ENCODE assay signal across 8 mouse cellular contexts in genomic region chr1:165707241-165707639, GRCm38 (mm10). TPM values are rescaled to one million over a fixed set of nuclear protein-coding genes. Genes with fewer than 3 reads are reported as not detected.
DNase-seq lines count a peak whose midpoint lies in the region; ATAC-seq lines count a peak whose summit lies in the region.

No protein-coding gene starts in this region.

- peak overlapping the region; percentile 60 for H3K4me3 ChIP-seq in forebrain, embryonic 15.5 days
- H3K4me3 ChIP-seq in liver, embryonic 11.5 days (ENCODE audit: low read depth, low read length) = peak overlapping the region; percentile 70
- H3K4me3 ChIP-seq in stomach, embryonic 14.5 days (ENCODE audit: low read depth, low read length) = peak overlapping the region; percentile 87

- H3K36me3 ChIP-seq in forebrain, embryonic 15.5 days = no peaks in the 10 kb centered on the region
- H3K36me3 ChIP-seq in liver, embryonic 11.5 days (ENCODE audit: control insufficient read depth, insufficient read depth, low read length) = no peaks in the 10 kb centered on the region
- H3K36me3 ChIP-seq in stomach, embryonic 14.5 days (ENCODE audit: control insufficient read depth, insufficient read depth, low read length) = no peaks in the 10 kb centered on the region

- H3K27ac ChIP-seq in forebrain, embryonic 15.5 days (replicated peaks) = no peak overlapping the region
- H3K27ac ChIP-seq in liver, embryonic 11.5 days (ENCODE audit: low read depth, low read length) = peak overlapping the region; percentile 58; the same call in 1 of the 2 replicates
- H3K27ac ChIP-seq in stomach, embryonic 14.5 days (ENCODE audit: low read length) = peak overlapping the region; percentile 88; the same call in 1 of the 2 replicates

- peak overlapping the region; percentile 100 for H3K4me2 ChIP-seq in forebrain, embryonic 15.5 days (replicated peaks)
- peak overlapping the region; percentile 97 for H3K4me2 ChIP-seq in liver, embryonic 11.5 days
- peak overlapping the region; percentile 74 for H3K4me2 ChIP-seq in stomach, embryonic 14.5 days (replicated peaks; ENCODE audit: low read depth, low read length)

- H3K9ac ChIP-seq in forebrain, embryonic 15.5 days (replicated peaks) = no peak overlapping the region
- H3K9ac ChIP-seq in liver, embryonic 11.5 days (ENCODE audit: low read depth, low read length) = peak overlapping the region; percentile 73
- peak overlapping the region; percentile 78 for H3K9ac ChIP-seq in stomach, embryonic 14.5 days (replicated peaks; ENCODE audit: low read depth, low read length)

- H3K9me3 ChIP-seq in forebrain, embryonic 15.5 days = no peaks in the 10 kb centered on the region
- no peaks in the 10 kb centered on the region for H3K9me3 ChIP-seq in liver, embryonic 11.5 days (ENCODE audit: control insufficient read depth, low read length)
- no peaks in the 10 kb centered on the region for H3K9me3 ChIP-seq in stomach, embryonic 14.5 days (ENCODE audit: control insufficient read depth, low read depth, low read length)

- 28% methylated on average over 10 of the region's 10 CpGs for WGBS in forebrain, embryonic 15.5 days
- WGBS in liver, embryonic 11.5 days = 9% methylated on average over 10 of the region's 10 CpGs
- 15% methylated on average over 10 of the region's 10 CpGs for WGBS in stomach, embryonic 14.5 days

- DNase-seq in spleen, postnatal 36 days (ENCODE audit: low spot score in 2 of 2) = peak; percentile 35 to 55
- DNase-seq in spleen, adult 18-20 months = no peak
- no peak for DNase-seq in liver, embryonic 11.5 days (ENCODE audit: low spot score)
- DNase-seq in left cerebral cortex, adult 9 months (ENCODE audit: low spot score in 2 of 2) = no peak
- no peak for DNase-seq in ovary, postnatal 10 days (ENCODE audit: low spot score)
- DNase-seq in thymus, postnatal 36 days = no peak

- peaks cover 13% of the 10 kb centered on the region; the same call in 1 of the 2 replicates for H3K27me3 ChIP-seq in forebrain, embryonic 15.5 days
- peaks cover 13% of the 10 kb centered on the region for H3K27me3 ChIP-seq in liver, embryonic 11.5 days (replicated peaks; ENCODE audit: control insufficient read depth, insufficient read depth, low read length)
- H3K27me3 ChIP-seq in stomach, embryonic 14.5 days (ENCODE audit: control insufficient read depth, insufficient read depth, low read length) = no peaks in the 10 kb centered on the region

- ATAC-seq in forebrain, embryonic 15.5 days (replicated peaks) = no peak
- no peak for ATAC-seq in liver, embryonic 11.5 days (replicated peaks; ENCODE audit: low FRiP score)
- no peak for ATAC-seq in stomach, embryonic 14.5 days (ENCODE audit: insufficient number of reproducible peaks, insufficient read depth, low FRiP score, low read depth)

- H3K4me1 ChIP-seq in forebrain, embryonic 15.5 days = peaks cover 21% of the 10 kb centered on the region
- H3K4me1 ChIP-seq in liver, embryonic 11.5 days (replicated peaks; ENCODE audit: control insufficient read depth, insufficient read depth, low read length) = peaks cover 44% of the 10 kb centered on the region
- peaks cover 30% of the 10 kb centered on the region for H3K4me1 ChIP-seq in stomach, embryonic 14.5 days (ENCODE audit: control insufficient read depth, insufficient read depth, low read length)

RNA-seq across cellular contexts. Expression of gene Rcsd1, which starts 2.3 kb away (rescaled TPM):
- polyA plus RNA-seq in forebrain, embryonic 15.5 days (2015; fragmentation: Nextera tagmentation; extraction: Ambion mirVana) = 7.0 and 8.0 TPM in 2 replicates
- polyA plus RNA-seq in liver, embryonic 11.5 days (2014; fragmentation: Nextera tagmentation; extraction: Ambion mirVana) = 13.3 and 17.8 TPM in 2 replicates
- polyA plus RNA-seq in stomach, embryonic 14.5 days (2014; fragmentation: Nextera tagmentation; extraction: Ambion mirVana) = 37.2 and 44.0 TPM in 2 replicates

RNA-seq across cellular contexts. Expression of gene Creg1, which starts 56.3 kb away (rescaled TPM):
- 18.3 and 19.0 TPM in 2 replicates for polyA plus RNA-seq in forebrain, embryonic 15.5 days (2015; fragmentation: Nextera tagmentation; extraction: Ambion mirVana)
- polyA plus RNA-seq in liver, embryonic 11.5 days (2014; fragmentation: Nextera tagmentation; extraction: Ambion mirVana) = 237 and 244 TPM in 2 replicates
- 62.0 and 63.4 TPM in 2 replicates for polyA plus RNA-seq in stomach, embryonic 14.5 days (2014; fragmentation: Nextera tagmentation; extraction: Ambion mirVana)

Comparison
In these comparisons a context has a peak if more than half of its experiments do, and no peak if none do; other contexts are left out.
1. DNase-seq: peak in spleen, postnatal 36 days (2 of 2); none in spleen, adult 18-20 months (0 of 2), liver, embryonic 11.5 days (single experiment), left cerebral cortex, adult 9 months (0 of 2), ovary, postnatal 10 days (single experiment) and thymus, postnatal 36 days (0 of 2).
2. Peak in every context shown above with its lines, with median percentiles within 50 percentile points of each other: H3K4me2 ChIP-seq and H3K4me3 ChIP-seq.